Mouse (Mus musculus) cortical plate, adult 2 months (tissue): ENCODE measurements around the gene Phpt1. TPM values are rescaled to one million over a fixed set of nuclear protein-coding genes. Genes with fewer than 3 reads are reported as not detected.

ENCODE experiments used
- H3K27ac ChIP-seq: fragments of 200-500 bp; 2 replicates; pipeline ENCODE4 v1.5.1; 2012; ENCODE audit warnings: low read length, control low read depth, inconsistent platforms; ENCODE audit not compliant: insufficient read depth
- H3K4me1 ChIP-seq: fragments of 200-500 bp; 2 replicates; pipeline ENCODE4 v1.6.1; 2011; ENCODE audit warnings: low read length; ENCODE audit not compliant: control insufficient read depth, insufficient read depth
- H3K4me3 ChIP-seq: fragments of 200-500 bp; 2 replicates; pipeline ENCODE4 v1.5.1; 2011; ENCODE audit warnings: mild to moderate bottlenecking, low read length, control low read depth; ENCODE audit not compliant: insufficient read depth
- CTCF ChIP-seq: fragments of 200-500 bp; IDR thresholded peaks from 2 replicates; pipeline ENCODE4 v1.5.1; 2011; ENCODE audit warnings: mild to moderate bottlenecking, control low read depth, low read length; ENCODE audit not compliant: insufficient read depth; ENCODE audit errors: extremely low read depth
- POLR2A ChIP-seq: fragments of 200-500 bp; IDR thresholded peaks from 2 replicates; pipeline ENCODE4 v1.6.1; 2011; ENCODE audit warnings: mild to moderate bottlenecking, low read length, control low read depth; ENCODE audit not compliant: insufficient read depth; ENCODE audit errors: extremely low read depth
- polyA plus RNA-seq: library from polyadenylated mRNA; depleted of rRNA; stranded (reverse); fragments of >200 nt; gene quantifications from 2 replicates; pipeline ENCODE4 v1.2.3, GENCODE M21; 2012

The Phpt1 gene
- polyA plus RNA-seq, 1 experiment, result 123 TPM

- H3K27ac ChIP-seq, result peak overlapping the region; percentile 93
- H3K4me3 ChIP-seq, result no peak overlapping the region
- TF ChIP-seq CTCF (no peak), POLR2A (no peak)
- peaks cover 9% of the 10 kb centered on the region for H3K4me1 ChIP-seq
Measured at GRCm38 (mm10) chr2:25583120-25583481, 8.1 kb upstream of the Phpt1 start.

- Histone ChIP-seq H3K27ac (peak overlapping the region; percentile 93), H3K4me3 (no peak overlapping the region), H3K4me1 (peaks cover 9% of the 10 kb centered on the region)
- no peak for TF ChIP-seq CTCF
- peak; percentile 49; the same call in 1 of the 2 replicates for TF ChIP-seq POLR2A
Measured at GRCm38 (mm10) chr2:25582466-25583119, 7.6 kb upstream of the Phpt1 start.

GRCm38 (mm10) chr2:25581901-25582301, 6.9 kb upstream of the Phpt1 start:
- H3K27ac ChIP-seq, result peak overlapping the region; percentile 57
- peaks cover 9% of the 10 kb centered on the region for H3K4me1 ChIP-seq
- H3K4me3 ChIP-seq, result peak overlapping the region; percentile 63; the same call in 1 of the 2 replicates
- TF ChIP-seq POLR2A (no peak), CTCF (no peak)

DNA sequence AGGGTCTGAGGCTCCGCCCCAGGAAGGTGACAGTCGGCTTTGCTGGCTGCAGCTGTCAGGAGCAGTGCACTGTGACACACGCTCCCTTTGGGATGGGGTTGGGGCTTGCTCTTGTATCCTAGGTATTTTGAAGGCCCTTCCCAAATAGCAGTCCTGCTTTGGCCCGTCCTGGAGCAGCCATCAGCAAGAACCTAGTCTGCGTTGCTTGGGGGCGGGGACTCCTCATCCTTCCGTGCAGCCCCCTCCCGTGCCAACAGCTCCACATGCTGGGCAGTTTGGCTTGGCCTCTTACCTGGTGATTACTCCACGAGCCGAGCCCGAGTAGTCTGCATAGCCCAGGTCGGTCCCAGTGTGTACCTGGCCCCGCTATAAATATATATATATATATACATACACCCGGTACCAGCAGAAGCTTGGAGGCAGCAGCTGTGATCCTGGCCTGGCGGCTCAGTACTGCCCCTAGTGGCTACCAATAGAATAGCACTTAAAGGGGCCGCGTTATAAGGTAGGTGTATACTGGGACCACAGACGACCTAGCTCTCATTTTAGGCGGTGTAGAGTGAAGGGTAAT, 6.4 kb upstream of the Phpt1 start, which contains the start of gene Ajm1:
TSS of gene Ajm1 (minus strand) at position 464 of the 571 bp plus-strand sequence.
- Histone ChIP-seq H3K27ac (peak within 1 kb of the TSS; percentile 93), H3K4me3 (peak within 1 kb of the TSS; percentile 63), H3K4me1 (peaks cover 9% of the 10 kb centered on the region)
- TF ChIP-seq CTCF (peak; percentile 84), POLR2A (no peak)

GRCm38 (mm10) chr2:25580621-25581101, 5.6 kb upstream of the Phpt1 start:
- TF ChIP-seq CTCF (no peak), POLR2A (no peak; the same call in 1 of the 2 replicates)
- Histone ChIP-seq H3K4me3 (peak overlapping the region; percentile 63), H3K27ac (peak overlapping the region; percentile 67), H3K4me1 (peaks cover 11% of the 10 kb centered on the region)

DNA sequence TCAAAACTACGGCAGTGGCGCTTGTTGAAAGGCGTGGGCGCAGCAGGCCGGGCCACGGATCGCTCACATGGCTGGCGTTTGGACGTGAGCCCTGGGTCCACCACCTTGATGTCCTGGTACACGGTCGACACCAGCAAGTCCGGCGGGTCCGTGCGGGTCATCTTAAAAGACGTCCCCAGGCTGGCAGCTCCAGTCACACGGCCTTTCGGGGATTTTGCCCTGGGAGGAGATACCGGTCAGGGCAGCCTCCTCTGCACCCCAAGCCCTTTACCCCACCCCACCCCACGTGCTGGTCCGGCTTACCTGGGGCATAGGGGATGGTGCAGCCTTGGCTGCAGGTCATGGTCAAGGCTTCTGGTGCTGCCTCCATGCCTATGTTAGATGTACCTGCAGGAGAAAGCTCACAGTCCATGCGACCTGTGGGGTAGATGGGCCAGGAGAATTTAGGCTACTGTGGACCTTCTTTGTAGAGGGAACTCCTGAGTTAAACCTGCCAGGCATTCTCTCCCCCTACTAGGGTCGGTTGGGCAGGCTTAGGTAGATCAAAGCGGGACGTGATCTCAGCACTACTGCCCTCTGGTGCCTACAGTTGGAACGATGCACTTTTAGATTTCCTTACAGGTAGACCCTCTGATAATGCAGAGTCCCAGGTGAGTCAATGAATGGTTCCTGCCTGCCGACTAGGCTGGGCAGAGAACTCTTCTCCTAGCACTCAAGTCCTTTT, 4.9 kb upstream of the Phpt1 start:
- Histone ChIP-seq H3K4me1 (peaks cover 13% of the 10 kb centered on the region), H3K27ac (no peak overlapping the region; the same call in 1 of the 2 replicates), H3K4me3 (peak overlapping the region; percentile 63; the same call in 1 of the 2 replicates)
- TF ChIP-seq POLR2A (no peak), CTCF (peak; percentile 64)

GRCm38 (mm10) chr2:25578796-25579736, 4.0 kb upstream of the Phpt1 start:
- no peak for TF ChIP-seq CTCF
- peaks cover 13% of the 10 kb centered on the region for H3K4me1 ChIP-seq
- no peak overlapping the region; the same call in 1 of the 2 replicates for H3K4me3 ChIP-seq
- H3K27ac ChIP-seq, result no peak overlapping the region

- Histone ChIP-seq H3K4me1 (peaks cover 15% of the 10 kb centered on the region), H3K4me3 (no peak overlapping the region), H3K27ac (peak overlapping the region; percentile 76)
- TF ChIP-seq POLR2A, result no peak
- TF ChIP-seq CTCF, result no peak
Measured at GRCm38 (mm10) chr2:25577951-25578795, 3.1 kb upstream of the Phpt1 start.
